Mouse (Mus musculus) spleen, adult 2 months (tissue): ENCODE measurements around the gene Tnip2.

Source experiments
- CTCF ChIP-seq: fragments of 200-500 bp; IDR thresholded peaks from 2 replicates; pipeline ENCODE4 v1.5.1; 2011; ENCODE audit warnings: mild to moderate bottlenecking, inconsistent platforms; ENCODE audit not compliant: insufficient read depth, insufficient read length, insufficient replicate concordance; ENCODE audit errors: extremely low read depth
- POLR2A ChIP-seq: fragments of 200-500 bp; IDR thresholded peaks from 2 replicates; pipeline ENCODE4 v1.6.1; 2011; ENCODE audit warnings: low read depth, low read length, inconsistent platforms

DNA sequence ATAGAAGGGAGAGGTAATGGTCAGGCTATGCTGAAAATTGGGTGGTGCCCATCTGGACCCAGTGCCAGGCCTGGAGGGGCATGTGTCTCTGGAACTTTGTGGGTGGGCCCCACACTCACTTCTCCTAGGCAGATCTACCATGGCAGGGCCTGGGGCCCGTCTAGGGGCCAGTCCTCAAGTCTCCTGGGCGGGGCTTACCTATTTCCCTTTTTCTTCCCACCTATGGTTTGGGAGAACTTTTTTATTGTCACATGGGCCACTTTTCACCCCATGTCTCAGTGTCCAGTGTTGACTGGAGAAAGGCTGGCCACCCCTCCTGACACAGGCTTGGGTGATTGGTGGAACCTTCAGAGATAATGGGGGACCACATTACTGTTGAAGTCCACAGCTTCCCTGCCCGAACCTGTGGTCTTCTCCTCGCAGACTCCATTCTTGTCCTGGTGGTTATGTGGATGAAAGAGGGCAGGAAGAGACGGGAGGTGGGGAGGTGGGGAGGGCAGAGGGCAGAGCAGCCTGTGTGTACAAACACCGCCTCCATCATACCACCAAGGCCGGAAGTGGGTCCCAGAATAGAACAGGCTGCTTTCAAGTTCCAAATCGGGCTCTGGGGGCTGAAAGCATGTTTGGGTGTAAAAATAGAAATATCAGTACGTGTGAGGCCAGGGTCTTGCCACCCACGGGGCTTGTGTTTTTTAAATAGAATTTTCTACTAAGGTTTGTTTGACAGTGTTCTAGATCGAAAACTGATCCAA lies 6.8 kb upstream of the Tnip2 start:
- TF ChIP-seq CTCF (no peak), POLR2A (no peak)
